Mouse (Mus musculus) midbrain, embryonic 15.5 days (tissue): ENCODE results near the gene Dbnl. TPM values are rescaled to one million over a fixed set of nuclear protein-coding genes. Genes with fewer than 3 reads are reported as not detected.

Experiments
- ATAC-seq: fragments of 200-750 bp; cut with Nextera tagmentation; replicated peaks from 2 replicates; pipeline ENCODE4 v1.8.0; 2017; ENCODE audit warnings: moderate TSS enrichment
- H3K27ac ChIP-seq: fragments of 300-500 bp; sonication (generic); 2 replicates; pipeline ENCODE4 v1.5.1; 2015; ENCODE audit warnings: mild to moderate bottlenecking, inconsistent platforms
- H3K27me3 ChIP-seq: fragments of 300-500 bp; sonication (generic); replicated peaks from 2 replicates; pipeline ENCODE4 v1.6.1; 2015; ENCODE audit warnings: inconsistent platforms
- H3K36me3 ChIP-seq: fragments of 300-500 bp; sonication (generic); replicated peaks from 2 replicates; pipeline ENCODE4 v1.6.1; 2015; ENCODE audit warnings: inconsistent platforms
- H3K4me1 ChIP-seq: fragments of 300-500 bp; sonication (generic); 2 replicates; pipeline ENCODE4 v1.6.1; 2015; ENCODE audit warnings: inconsistent platforms
- H3K4me2 ChIP-seq: fragments of 300-500 bp; sonication (generic); 2 replicates; pipeline ENCODE4 v1.6.1; 2015; ENCODE audit warnings: inconsistent platforms, mild to moderate bottlenecking, moderate library complexity
- H3K4me3 ChIP-seq: fragments of 300-500 bp; sonication (generic); 2 replicates; pipeline ENCODE4 v1.5.1; 2015; ENCODE audit warnings: mild to moderate bottlenecking, inconsistent platforms
- H3K9ac ChIP-seq: fragments of 300-500 bp; sonication (generic); 2 replicates; pipeline ENCODE4 v1.6.1; 2015; ENCODE audit warnings: mild to moderate bottlenecking, inconsistent platforms
- H3K9me3 ChIP-seq: fragments of 300-500 bp; sonication (generic); 2 replicates; pipeline ENCODE4 v1.6.1; 2016; ENCODE audit warnings: inconsistent platforms
- WGBS: fragments of 180-500 bp; shearing (Covaris S2); methylation state at CpG from one replicate; pipeline ENCODE4 v1.1.7; 2015; ENCODE audit warnings: mixed read lengths; 5-methylcytosine and 5-hydroxymethylcytosine counted together
- polyA plus RNA-seq: library from polyadenylated mRNA; unstranded; fragments of >200 nt; fragmentation: Nextera tagmentation; extraction: Ambion mirVana; gene quantifications from 2 replicates; pipeline ENCODE4 v1.2.1, GENCODE M21; 2015

Dbnl gene
- polyA plus RNA-seq, 1 experiment from 2014 or later = 151 TPM

DNA sequence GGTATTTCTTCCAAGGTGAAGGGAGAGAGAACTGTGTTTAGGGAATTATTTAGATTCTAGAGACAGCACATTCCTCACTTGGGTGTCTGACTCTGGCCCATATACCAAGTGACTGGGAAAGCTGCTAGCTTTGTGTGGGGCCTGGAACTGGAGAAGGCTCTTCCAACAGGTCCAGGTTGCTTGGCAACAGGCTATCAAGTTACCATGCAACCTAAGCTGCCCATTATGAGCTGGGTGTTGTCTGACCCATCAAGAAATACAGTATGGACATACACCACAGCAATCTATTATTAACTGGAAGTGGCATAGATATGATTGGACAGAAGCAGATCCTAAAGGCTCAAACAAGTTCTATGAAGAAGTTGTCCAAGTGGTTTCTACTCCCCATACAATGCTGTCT lies 37.1 kb downstream of the Dbnl start:
- Histone ChIP-seq H3K4me1 (no peaks in the 10 kb centered on the region), H3K9me3 (no peaks in the 10 kb centered on the region), H3K4me2 (no peak overlapping the region), H3K9ac (no peak overlapping the region), H3K27me3 (no peaks in the 10 kb centered on the region), H3K27ac (no peak overlapping the region), H3K4me3 (no peak overlapping the region), H3K36me3 (0 out of 2 replicates have a peak, but pooled peaks cover 7% of the 10 kb centered on the region)
- ATAC-seq = no peak

DNA sequence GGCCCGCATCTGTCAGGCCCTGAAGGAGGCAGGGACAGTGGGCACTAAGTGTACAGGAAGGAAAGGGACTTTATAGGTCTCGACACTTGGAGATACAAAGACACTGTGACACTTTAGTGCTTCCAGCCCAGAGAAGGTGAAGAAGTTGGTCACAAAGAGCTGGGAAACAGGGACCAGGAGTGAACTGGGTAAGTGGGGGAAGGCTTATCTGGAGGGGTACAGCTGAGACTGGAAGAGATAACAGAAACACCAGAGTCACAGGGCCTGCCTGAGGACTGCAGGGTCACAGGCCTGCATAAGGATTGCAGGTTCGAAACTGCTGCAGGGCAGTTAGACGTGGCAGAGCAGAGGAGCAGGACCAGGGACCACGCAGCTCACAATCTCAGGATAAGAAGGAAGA lies 39.6 kb downstream of the Dbnl start:
- Histone ChIP-seq H3K36me3 (0 out of 2 replicates have a peak, but pooled peaks cover 7% of the 10 kb centered on the region), H3K9ac (no peak overlapping the region), H3K4me3 (no peak overlapping the region), H3K4me2 (no peak overlapping the region), H3K9me3 (no peaks in the 10 kb centered on the region), H3K4me1 (no peaks in the 10 kb centered on the region), H3K27me3 (no peaks in the 10 kb centered on the region), H3K27ac (no peak overlapping the region)
- WGBS = 94% methylated on average over 5 of the region's 5 CpGs
- no peak for ATAC-seq

DNA sequence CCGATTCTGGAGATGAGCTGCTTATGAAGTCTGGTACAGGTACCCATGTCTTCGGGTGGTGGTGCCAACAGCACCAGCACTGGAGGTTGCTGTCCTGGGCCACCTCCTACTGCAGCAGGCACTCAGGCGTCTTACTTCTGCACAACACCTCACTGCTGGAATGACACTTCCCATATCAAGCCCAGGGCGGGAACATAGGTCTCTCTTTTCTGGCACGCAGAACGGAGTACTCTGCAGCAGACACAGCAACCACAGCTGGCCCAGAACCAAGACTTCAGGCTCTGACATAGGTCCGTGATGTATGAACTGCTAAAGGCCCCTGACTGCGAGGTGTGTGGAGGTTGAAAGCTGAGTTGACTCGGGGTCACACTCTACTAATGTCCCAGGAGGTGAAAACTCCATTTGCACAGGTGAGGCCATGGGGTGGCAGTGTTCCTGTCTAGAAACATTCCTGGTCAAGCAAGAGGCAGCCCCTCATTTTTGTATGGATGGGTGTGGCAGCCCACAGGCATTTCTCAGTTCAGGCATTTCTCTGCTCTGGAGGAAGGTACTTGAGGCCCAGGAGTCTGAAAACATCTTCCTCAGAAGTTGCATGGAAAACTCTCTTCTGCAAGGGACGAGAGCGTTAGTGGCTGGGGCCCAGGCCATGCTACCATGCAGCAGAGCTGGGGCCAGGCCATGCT lies 40.4 kb downstream of the Dbnl start:
- 89% methylated on average over 11 of the region's 11 CpGs for WGBS
- H3K27me3 ChIP-seq = no peaks in the 10 kb centered on the region
- no peak overlapping the region for H3K9ac ChIP-seq
- no peak overlapping the region for H3K27ac ChIP-seq
- no peaks in the 10 kb centered on the region for H3K4me1 ChIP-seq
- no peak overlapping the region for H3K4me2 ChIP-seq
- no peak overlapping the region for H3K4me3 ChIP-seq
- ATAC-seq = no peak
- no peaks in the 10 kb centered on the region for H3K9me3 ChIP-seq
- H3K36me3 ChIP-seq = 0 out of 2 replicates have a peak, but pooled peaks cover 7% of the 10 kb centered on the region

DNA sequence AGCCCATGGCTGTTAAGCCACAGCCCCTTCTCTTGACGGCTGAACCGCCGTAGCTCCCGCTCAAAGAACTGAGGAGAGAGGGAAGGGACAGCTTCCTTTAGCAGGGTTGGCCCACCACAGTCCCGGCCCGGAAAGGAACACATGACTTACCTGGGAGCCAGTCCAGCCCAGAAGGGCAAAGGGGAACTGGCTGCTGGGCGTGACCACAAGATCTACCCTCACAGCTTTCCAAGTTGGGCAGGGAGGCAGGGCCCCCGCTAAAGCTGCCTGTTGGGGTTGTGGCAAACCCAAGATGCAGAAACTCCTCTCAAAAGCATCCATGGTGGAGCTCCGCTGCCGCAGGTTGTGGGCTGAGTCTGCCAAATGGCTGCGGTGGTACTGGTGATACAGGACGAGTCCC lies 41.0 kb downstream of the Dbnl start:
- no peaks in the 10 kb centered on the region for H3K27me3 ChIP-seq
- H3K4me1 ChIP-seq = no peaks in the 10 kb centered on the region
- H3K27ac ChIP-seq = no peak overlapping the region
- 94% methylated on average over 12 of the region's 12 CpGs for WGBS
- no peak overlapping the region for H3K9ac ChIP-seq
- no peak for ATAC-seq
- no peak overlapping the region for H3K4me2 ChIP-seq
- H3K4me3 ChIP-seq = no peak overlapping the region
- H3K36me3 ChIP-seq = 0 out of 2 replicates have a peak, but pooled peaks cover 7% of the 10 kb centered on the region
- no peaks in the 10 kb centered on the region for H3K9me3 ChIP-seq

DNA sequence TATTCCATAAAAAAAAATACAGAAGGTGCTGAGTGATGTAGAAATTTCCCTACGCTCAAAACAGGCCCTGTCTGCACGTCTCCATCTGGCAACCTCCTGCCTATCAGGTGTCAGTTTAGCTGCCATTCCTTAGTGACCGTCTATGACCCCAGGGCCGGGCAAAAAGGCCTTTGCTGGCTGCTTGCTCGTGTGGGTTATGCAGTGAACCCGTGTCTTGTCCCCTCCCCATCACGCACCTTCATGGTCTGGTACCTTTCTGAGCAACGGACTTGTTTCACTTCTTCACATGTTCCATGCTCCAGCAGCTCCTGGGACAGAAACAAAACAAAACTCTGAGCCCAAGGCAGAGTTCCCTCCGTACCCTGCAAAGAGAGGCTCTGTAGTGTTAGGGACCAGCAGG lies 46.2 kb downstream of the Dbnl start:
- H3K4me1 ChIP-seq = peaks cover 17% of the 10 kb centered on the region; the same call in 1 of the 2 replicates
- 91% methylated on average over 9 of the region's 9 CpGs for WGBS
- H3K9me3 ChIP-seq = no peaks in the 10 kb centered on the region
- H3K4me3 ChIP-seq = no peak overlapping the region
- no peak overlapping the region for H3K9ac ChIP-seq
- 0 out of 2 replicates have a peak, but pooled peaks cover 3% of the 10 kb centered on the region for H3K36me3 ChIP-seq
- H3K4me2 ChIP-seq = no peak overlapping the region
- no peak for ATAC-seq
- no peaks in the 10 kb centered on the region for H3K27me3 ChIP-seq
- H3K27ac ChIP-seq = no peak overlapping the region

DNA sequence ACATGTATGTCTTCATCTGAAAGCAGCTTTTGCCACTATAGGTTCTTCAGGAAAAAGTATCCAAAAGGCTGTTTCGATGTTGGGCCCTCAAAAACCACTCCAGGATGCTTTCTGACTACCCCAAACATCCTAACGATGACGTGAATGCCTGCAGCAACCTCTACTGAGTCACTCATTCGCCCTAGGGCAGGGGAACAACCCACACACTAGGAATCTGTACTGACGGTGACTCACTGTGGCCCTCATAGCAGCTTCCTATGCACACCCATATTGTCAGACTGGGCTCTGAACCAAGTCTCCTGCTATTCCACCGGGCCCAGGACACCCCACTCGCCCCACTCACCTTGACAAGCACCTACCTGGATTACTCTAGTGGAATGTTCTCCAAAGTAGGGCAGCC lies 46.8 kb downstream of the Dbnl start:
- 94% methylated on average over 7 of the region's 7 CpGs for WGBS
- Histone ChIP-seq H3K36me3 (no peaks in the 10 kb centered on the region), H3K9ac (no peak overlapping the region), H3K4me2 (no peak overlapping the region), H3K4me3 (no peak overlapping the region), H3K27me3 (no peaks in the 10 kb centered on the region), H3K27ac (no peak overlapping the region), H3K9me3 (no peaks in the 10 kb centered on the region), H3K4me1 (peaks cover 17% of the 10 kb centered on the region; the same call in 1 of the 2 replicates)
- no peak for ATAC-seq

DNA sequence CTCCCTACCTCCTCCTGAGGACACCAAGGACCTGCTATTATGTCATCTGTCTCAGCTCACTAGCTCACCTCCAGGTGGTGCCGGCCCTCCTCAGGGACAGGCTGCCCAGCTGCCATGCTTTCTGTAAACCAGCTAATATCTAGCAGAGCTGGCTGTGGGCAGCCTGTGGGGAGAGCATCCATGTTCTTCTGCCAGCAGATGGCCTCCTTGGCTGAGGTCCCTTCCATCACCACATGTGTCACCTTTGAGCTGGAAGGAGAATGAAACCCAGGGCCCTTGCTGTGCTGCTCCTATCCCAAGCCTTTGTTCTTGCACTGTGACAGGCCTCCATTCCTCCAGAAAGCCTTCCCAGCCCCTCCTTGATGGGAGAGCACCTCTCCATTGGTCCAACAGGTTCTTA lies 47.8 kb downstream of the Dbnl start:
- H3K4me3 ChIP-seq = no peak overlapping the region
- WGBS = 47% methylated on average over 1 of the region's 1 CpGs
- 0 out of 2 replicates have a peak, but pooled peaks have one; percentile 5 for ATAC-seq
- no peaks in the 10 kb centered on the region for H3K27me3 ChIP-seq
- no peaks in the 10 kb centered on the region for H3K9me3 ChIP-seq
- H3K4me1 ChIP-seq = peaks cover 17% of the 10 kb centered on the region; the same call in 1 of the 2 replicates
- H3K4me2 ChIP-seq = no peak overlapping the region
- no peak overlapping the region for H3K27ac ChIP-seq
- H3K36me3 ChIP-seq = no peaks in the 10 kb centered on the region
- H3K9ac ChIP-seq = no peak overlapping the region

DNA sequence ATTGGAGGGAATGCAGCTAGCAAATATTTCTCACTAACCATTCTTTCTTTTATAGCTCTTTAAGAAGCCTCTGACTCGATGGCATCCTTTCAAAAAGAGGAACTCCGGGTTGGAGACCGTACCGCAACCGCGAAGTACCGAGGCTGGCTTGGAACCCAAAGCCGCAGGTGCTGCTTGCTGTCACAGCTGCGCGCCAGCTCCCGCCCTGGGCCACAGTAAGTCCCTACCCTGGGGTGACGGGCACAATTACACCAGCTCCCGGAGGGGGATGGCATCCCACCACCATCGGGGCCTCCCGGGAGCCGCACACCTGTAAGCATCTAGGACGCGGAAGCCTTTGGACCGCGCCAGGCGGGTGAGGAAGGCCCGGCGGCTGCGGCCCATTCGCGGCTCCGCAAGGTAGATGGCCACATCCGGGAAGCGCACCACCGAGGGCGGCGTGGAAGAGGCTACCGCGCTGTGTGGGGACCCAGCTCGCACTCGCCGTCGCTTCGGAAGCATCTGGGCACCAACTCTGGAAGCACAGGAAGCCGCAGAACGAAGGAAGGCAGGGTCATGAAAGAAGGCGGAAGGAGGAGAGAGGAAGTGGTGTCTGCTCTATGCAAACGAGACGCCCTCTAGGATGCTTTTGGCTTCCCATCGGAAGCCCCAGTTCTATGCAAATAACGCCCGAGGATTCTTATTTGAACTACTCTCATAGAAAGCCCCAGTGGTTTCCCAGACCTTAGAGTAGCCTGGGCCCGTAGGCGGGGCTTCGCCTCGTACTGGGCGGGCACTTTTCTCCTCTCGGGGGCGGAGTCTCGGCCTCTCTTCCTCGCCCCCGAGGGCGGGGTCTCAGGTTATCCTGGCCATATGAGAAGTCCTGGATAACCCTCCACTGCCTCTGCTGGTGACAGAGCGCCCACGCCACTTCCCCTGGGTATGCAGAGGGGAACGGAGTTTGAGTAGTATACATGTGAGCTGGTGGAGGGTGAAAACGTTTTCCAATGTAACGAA lies 49.3 kb downstream of the Dbnl start, which contains the start of gene Polm:
Gene Polm (minus strand): TSS at position 766 of the 996 bp plus-strand sequence.
- Histone ChIP-seq H3K9me3 (no peaks in the 10 kb centered on the region), H3K4me3 (peak within 1 kb of the TSS; percentile 66), H3K27ac (peak within 1 kb of the TSS; percentile 78), H3K9ac (peak within 1 kb of the TSS; percentile 69), H3K4me1 (peaks cover 17% of the 10 kb centered on the region; the same call in 1 of the 2 replicates), H3K4me2 (peak within 1 kb of the TSS; percentile 85), H3K27me3 (no peaks in the 10 kb centered on the region), H3K36me3 (no peaks in the 10 kb centered on the region)
- under 1% methylated on average over 63 of the region's 63 CpGs for WGBS
- peak; percentile 96 for ATAC-seq

DNA sequence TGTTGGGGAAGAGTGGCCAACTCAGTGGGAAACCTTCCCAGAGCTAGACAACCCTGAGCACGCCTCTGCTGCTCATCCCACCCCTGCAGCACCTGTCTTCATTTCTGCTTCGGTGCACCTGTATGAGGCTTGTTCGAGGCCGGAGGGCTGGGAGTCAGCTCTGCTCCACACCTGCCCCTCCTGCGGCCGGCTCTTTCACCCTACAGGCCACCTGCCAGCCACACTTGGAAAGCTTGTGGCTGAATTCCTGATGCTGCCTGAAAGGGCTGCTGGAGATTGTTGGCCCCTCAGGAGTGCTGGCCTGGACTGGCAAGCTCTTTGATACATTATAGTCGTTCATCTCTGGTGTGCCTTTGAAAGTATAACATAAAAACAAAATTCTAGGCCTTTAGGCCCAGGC lies 52.1 kb downstream of the Dbnl start:
- Histone ChIP-seq H3K4me3 (no peak overlapping the region), H3K9ac (no peak overlapping the region), H3K36me3 (no peaks in the 10 kb centered on the region), H3K4me1 (peaks cover 17% of the 10 kb centered on the region; the same call in 1 of the 2 replicates), H3K27ac (no peak overlapping the region), H3K9me3 (no peaks in the 10 kb centered on the region), H3K4me2 (no peak overlapping the region), H3K27me3 (no peaks in the 10 kb centered on the region)
- no peak for ATAC-seq
- 75% methylated on average over 7 of the region's 7 CpGs for WGBS

DNA sequence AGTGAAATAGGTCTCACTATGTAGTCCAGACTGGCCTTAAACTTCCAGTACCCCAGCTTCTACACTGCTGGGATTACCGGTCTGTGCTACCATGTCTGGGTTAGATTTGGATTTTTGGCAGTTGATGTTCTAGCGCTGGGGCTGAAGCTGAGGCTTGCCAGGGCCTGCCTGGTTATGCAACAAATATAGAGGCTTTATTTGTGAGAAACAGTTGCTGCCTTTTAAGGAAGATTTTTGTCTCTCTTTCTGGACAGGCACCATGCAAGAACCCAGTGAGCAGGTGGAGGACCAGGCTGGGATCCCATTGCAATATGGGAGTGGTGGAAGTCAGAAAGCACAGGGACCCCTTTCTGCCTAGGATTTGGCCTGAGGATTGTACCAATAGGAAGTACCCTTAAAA lies 53.5 kb downstream of the Dbnl start:
- Histone ChIP-seq H3K27me3 (no peaks in the 10 kb centered on the region), H3K4me3 (no peak overlapping the region), H3K4me1 (peaks cover 11% of the 10 kb centered on the region; the same call in 1 of the 2 replicates), H3K4me2 (no peak overlapping the region), H3K9ac (no peak overlapping the region), H3K9me3 (no peaks in the 10 kb centered on the region), H3K36me3 (no peaks in the 10 kb centered on the region), H3K27ac (no peak overlapping the region)
- WGBS = 99% methylated on average over 2 of the region's 2 CpGs
- no peak for ATAC-seq

DNA sequence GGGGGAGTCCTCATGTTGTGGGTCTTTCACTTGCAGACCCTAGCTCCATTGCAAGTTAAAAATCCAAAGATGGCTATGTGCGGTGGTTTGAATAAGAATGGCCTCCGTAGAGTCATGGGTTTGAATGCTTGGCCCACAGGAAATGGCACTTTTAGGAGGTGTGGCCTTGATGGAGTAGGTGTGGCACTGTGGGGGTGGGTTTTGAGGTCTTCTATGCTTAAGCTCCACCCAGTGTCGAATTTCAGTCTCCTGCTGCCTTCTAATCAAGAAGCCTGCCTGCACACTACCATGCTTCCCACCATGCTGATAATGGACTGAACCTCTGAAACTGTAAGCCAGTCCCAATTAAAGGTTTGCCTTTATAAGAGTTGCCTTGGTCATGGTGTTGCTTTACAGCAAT lies 54.8 kb downstream of the Dbnl start:
- H3K27ac ChIP-seq = no peak overlapping the region
- no peak overlapping the region for H3K9ac ChIP-seq
- H3K4me3 ChIP-seq = no peak overlapping the region
- no peak overlapping the region for H3K4me2 ChIP-seq
- H3K36me3 ChIP-seq = no peaks in the 10 kb centered on the region
- no peaks in the 10 kb centered on the region for H3K9me3 ChIP-seq
- H3K4me1 ChIP-seq = peaks cover 2% of the 10 kb centered on the region; the same call in 1 of the 2 replicates
- no peak for ATAC-seq
- H3K27me3 ChIP-seq = no peaks in the 10 kb centered on the region
- WGBS = 82% methylated on average over 3 of the region's 3 CpGs

DNA sequence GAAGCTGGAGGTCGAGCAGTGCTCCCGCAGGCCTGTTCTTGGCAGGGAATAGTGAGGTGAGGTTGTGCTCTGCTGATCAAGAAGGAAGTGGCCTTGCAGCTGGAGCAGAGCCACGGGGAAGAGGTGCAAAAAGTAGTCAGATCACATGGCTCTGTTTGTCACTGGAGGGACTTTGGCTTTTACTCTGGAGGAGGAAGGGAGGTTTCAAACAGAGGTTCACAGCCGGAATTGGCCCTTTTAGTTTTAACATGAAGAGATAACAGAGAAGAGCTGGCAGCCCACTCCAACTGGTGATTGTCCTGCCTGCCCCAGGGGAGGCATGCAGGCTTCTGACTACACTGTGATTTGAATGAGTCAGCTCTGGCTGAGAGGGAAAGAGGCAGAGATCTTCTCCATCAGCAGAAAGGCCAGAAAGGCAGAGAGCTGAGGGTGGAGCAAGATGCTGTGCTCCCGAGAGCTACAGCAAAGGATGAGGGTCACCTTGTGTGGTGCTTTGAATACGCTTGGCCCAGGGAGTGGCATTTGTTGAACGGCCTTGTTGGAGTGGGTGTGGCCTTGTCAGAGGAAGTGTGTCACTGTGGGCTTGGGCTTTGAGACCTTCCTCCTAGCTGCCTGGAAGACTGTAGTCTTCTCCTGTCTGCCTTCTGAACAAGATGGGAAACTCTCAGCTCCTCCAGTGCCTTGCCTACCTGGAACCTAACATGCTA lies 58.5 kb downstream of the Dbnl start:
- WGBS = 81% methylated on average over 7 of the region's 7 CpGs
- H3K27me3 ChIP-seq = no peaks in the 10 kb centered on the region
- no peak overlapping the region for H3K4me2 ChIP-seq
- H3K4me3 ChIP-seq = no peak overlapping the region
- no peaks in the 10 kb centered on the region for H3K9me3 ChIP-seq
- H3K4me1 ChIP-seq = no peaks in the 10 kb centered on the region
- no peak for ATAC-seq
- H3K36me3 ChIP-seq = no peaks in the 10 kb centered on the region
- H3K27ac ChIP-seq = no peak overlapping the region
- H3K9ac ChIP-seq = no peak overlapping the region
